Mouse (Mus musculus): ENCODE results near the gene Corin. TPM values are rescaled to one million over a fixed set of nuclear protein-coding genes. Genes with fewer than 3 reads are reported as not detected.

The Corin gene
- polyA plus RNA-seq, 1 experiment from 2014 or later, result 0.16 TPM

DNA sequence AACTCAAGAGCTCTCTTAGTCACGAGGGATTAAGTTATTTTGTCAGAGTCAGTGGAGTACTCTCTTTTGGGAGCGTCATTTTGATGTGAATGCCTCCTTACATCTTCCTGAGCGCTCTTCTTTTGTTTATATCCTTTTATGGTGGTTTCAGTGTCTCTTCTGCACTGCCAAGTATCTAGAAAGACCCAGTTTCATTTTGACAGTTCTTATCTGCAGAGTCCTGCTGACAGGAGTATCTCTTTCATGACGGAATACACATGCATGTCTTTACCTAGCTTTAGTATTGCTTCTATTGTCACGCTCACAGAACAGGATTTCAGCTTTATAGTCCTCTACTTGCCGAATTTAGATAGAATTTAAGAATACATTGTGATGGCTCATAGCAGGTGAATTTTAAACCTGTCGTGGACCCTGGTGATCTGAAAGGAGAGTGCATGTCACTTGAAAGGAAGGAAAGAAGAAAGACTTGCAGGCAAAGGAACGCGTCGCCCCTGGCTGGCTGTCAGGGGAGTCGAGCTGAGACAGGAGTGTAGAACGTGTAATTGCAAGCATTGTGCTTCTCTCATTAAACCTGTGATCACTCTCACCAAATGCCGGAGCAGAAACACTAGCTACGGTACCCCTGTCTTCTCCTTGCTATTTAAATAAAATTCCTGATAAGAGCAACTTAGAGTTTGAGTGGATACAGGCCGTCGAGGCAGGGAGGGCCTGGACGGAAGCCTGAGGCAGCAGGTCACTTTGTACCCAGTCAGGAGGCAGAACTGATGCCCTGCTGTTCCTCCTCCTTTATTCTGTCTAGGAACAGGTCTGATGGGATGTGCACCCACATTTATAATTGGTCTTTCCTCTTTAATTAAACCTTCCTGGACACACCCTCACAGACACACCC, 245.6 kb downstream of the Corin start:
- 82% methylated on average over 17 of the region's 17 CpGs for WGBS
- H3K9me3 ChIP-seq (ENCODE audit: control insufficient read depth, low read length), result no peaks in the 10 kb centered on the region
- H3K4me1 ChIP-seq (replicated peaks; ENCODE audit: control insufficient read depth, insufficient read depth, low read length), result no peaks in the 10 kb centered on the region
- no peak overlapping the region for H3K4me3 ChIP-seq (replicated peaks; ENCODE audit: low read length)
- H3K27me3 ChIP-seq (replicated peaks; ENCODE audit: control insufficient read depth, insufficient read depth, low read length), result no peaks in the 10 kb centered on the region
- ATAC-seq, result peak; percentile 28; the same call in 1 of the 2 replicates
- no peak overlapping the region for H3K27ac ChIP-seq (ENCODE audit: low read length)
- H3K4me2 ChIP-seq (ENCODE audit: low read length), result no peak overlapping the region
- no peaks in the 10 kb centered on the region for H3K36me3 ChIP-seq (ENCODE audit: control insufficient read depth, insufficient read depth)
- no peak overlapping the region for H3K9ac ChIP-seq (replicated peaks; ENCODE audit: low read depth, low read length)

DNA sequence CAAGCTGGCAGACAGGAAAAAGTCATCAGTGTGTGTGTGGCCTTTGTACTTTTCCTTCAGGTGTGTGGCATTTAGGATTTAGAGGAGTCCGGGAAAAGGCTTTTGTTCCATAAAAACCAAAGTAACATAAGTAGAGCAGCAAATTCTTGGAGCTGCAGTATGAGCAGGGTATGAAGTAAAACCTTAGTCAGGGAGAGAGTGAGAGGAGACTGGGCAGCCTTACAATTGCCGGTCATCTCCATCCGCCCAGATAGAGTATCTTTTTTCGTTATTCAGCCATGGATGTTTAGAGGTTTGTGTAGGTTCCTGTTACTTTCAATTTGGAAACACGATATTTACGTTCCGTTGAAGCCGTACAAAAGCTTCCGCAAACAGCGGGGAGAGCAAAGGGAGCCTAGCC, 247.2 kb downstream of the Corin start:
- H3K36me3 ChIP-seq (ENCODE audit: control insufficient read depth, insufficient read depth), result no peaks in the 10 kb centered on the region
- no peaks in the 10 kb centered on the region for H3K27me3 ChIP-seq (replicated peaks; ENCODE audit: control insufficient read depth, insufficient read depth, low read length)
- WGBS, result 66% methylated on average over 10 of the region's 10 CpGs
- H3K4me3 ChIP-seq (replicated peaks; ENCODE audit: low read length), result no peak overlapping the region
- no peak overlapping the region for H3K9ac ChIP-seq (replicated peaks; ENCODE audit: low read depth, low read length)
- H3K4me2 ChIP-seq (ENCODE audit: low read length), result no peak overlapping the region; the same call in 1 of the 2 replicates
- no peaks in the 10 kb centered on the region for H3K4me1 ChIP-seq (replicated peaks; ENCODE audit: control insufficient read depth, insufficient read depth, low read length)
- no peak overlapping the region for H3K27ac ChIP-seq (ENCODE audit: low read length)
- H3K9me3 ChIP-seq (ENCODE audit: control insufficient read depth, low read length), result no peaks in the 10 kb centered on the region
- ATAC-seq, result no peak

DNA sequence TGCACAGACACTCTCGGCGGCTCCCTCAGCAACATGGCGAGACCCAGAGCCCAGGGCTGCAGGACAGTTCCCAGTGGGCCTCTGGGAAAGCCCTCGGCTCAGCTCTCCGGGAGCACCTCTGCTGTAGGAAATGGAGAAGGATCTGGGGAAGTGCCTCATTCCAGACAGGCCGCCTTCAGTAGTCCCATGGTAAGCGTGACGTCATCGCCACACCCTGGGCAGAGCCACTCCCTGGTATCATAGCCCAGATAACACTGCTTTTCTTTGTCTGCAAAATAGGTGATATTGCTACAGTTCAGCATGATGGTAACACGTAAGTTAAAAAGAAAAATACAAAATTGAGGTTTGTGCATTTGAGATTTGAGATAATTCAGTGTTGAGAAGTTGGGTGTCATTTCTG, 249.3 kb downstream of the Corin start:
- no peaks in the 10 kb centered on the region for H3K36me3 ChIP-seq (ENCODE audit: control insufficient read depth, insufficient read depth)
- H3K4me2 ChIP-seq (ENCODE audit: low read length), result no peak overlapping the region
- WGBS, result 94% methylated on average over 10 of the region's 10 CpGs
- no peak for ATAC-seq
- H3K9me3 ChIP-seq (ENCODE audit: control insufficient read depth, low read length), result no peaks in the 10 kb centered on the region
- H3K4me1 ChIP-seq (replicated peaks; ENCODE audit: control insufficient read depth, insufficient read depth, low read length), result no peaks in the 10 kb centered on the region
- no peak overlapping the region for H3K9ac ChIP-seq (replicated peaks; ENCODE audit: low read depth, low read length)
- no peaks in the 10 kb centered on the region for H3K27me3 ChIP-seq (replicated peaks; ENCODE audit: control insufficient read depth, insufficient read depth, low read length)
- no peak overlapping the region for H3K27ac ChIP-seq (ENCODE audit: low read length)
- H3K4me3 ChIP-seq (replicated peaks; ENCODE audit: low read length), result no peak overlapping the region

DNA sequence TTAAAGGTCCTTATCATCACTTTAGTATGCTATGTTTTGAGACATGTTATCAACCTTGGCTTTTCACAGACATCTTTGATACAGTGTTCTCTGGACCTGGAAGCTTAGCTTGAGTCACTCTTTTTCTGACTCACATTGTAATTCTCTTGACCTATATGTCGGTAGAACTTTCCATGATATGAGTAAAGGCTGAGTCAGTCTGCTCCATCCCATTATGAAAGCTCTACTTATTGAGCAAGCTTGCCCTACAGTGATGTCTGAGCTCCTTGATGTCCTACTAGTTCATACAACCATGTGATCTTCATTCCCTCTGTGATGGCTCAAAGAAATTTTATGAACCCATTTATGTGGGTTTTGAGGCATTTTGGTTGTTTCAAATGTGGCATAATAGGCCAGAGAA, 254.1 kb downstream of the Corin start:
- no peaks in the 10 kb centered on the region for H3K27me3 ChIP-seq (replicated peaks; ENCODE audit: control insufficient read depth, insufficient read depth, low read length)
- H3K9ac ChIP-seq (replicated peaks; ENCODE audit: low read depth, low read length), result no peak overlapping the region
- no peaks in the 10 kb centered on the region for H3K36me3 ChIP-seq (ENCODE audit: control insufficient read depth, insufficient read depth)
- no peaks in the 10 kb centered on the region for H3K4me1 ChIP-seq (replicated peaks; ENCODE audit: control insufficient read depth, insufficient read depth, low read length)
- WGBS, result 84% methylated on average over 1 of the region's 1 CpGs
- ATAC-seq, result no peak
- no peak overlapping the region for H3K4me3 ChIP-seq (replicated peaks; ENCODE audit: low read length)
- H3K4me2 ChIP-seq (ENCODE audit: low read length), result no peak overlapping the region
- no peaks in the 10 kb centered on the region for H3K9me3 ChIP-seq (ENCODE audit: control insufficient read depth, low read length)
- H3K27ac ChIP-seq (ENCODE audit: low read length), result no peak overlapping the region

Other genes with a start within 250 kb of the Corin start
- gene Nfxl1, start 55.2 kb upstream of the Corin start, polyA plus RNA-seq (2015; fragmentation: Nextera tagmentation; extraction: Ambion mirVana), result 14.5 and 15.4 TPM in 2 replicates
- gene Zar1, start 76.8 kb upstream of the Corin start, polyA plus RNA-seq (2015; fragmentation: Nextera tagmentation; extraction: Ambion mirVana), result 1.1 and 1.9 TPM in 2 replicates
- gene Gm5868, start 83.1 kb upstream of the Corin start, polyA plus RNA-seq (2015; fragmentation: Nextera tagmentation; extraction: Ambion mirVana), result 1.2 and 3.3 TPM in 2 replicates
- not detected in 2 replicates for gene Cnga1, start 139.8 kb upstream of the Corin start, polyA plus RNA-seq (2015; fragmentation: Nextera tagmentation; extraction: Ambion mirVana)
- gene Nipal1, start 143.3 kb upstream of the Corin start, polyA plus RNA-seq (2015; fragmentation: Nextera tagmentation; extraction: Ambion mirVana), result 0.20 TPM in 1 of 2 replicates, not detected in the other
- 0.13 TPM in 1 of 2 replicates, not detected in the other for gene Txk, start 248.3 kb upstream of the Corin start, polyA plus RNA-seq (2015; fragmentation: Nextera tagmentation; extraction: Ambion mirVana)

Measured in forebrain, embryonic 16.5 days (tissue).